Mouse (Mus musculus) right cerebral cortex, postnatal 10 days (tissue): ENCODE measurements around the gene Paxx.

Experiments used
- DNase-seq, 2 experiments: peaks; one replicate each; pipeline ENCODE4 v3.0.0; 2021; ENCODE audit warnings: low spot score in 2 of 2

Paxx gene

GRCm38 (mm10) chr2:25460551-25461309 lies at the start of gene Paxx:
Gene Paxx (minus strand): TSS chr2:25461094.
- DNase-seq, result peak; percentile 96 to 97

- DNase-seq, result no peak
These were observed 49.0 kb upstream of the Paxx start for GRCm38 (mm10) chr2:25509912-25510311.

DNA sequence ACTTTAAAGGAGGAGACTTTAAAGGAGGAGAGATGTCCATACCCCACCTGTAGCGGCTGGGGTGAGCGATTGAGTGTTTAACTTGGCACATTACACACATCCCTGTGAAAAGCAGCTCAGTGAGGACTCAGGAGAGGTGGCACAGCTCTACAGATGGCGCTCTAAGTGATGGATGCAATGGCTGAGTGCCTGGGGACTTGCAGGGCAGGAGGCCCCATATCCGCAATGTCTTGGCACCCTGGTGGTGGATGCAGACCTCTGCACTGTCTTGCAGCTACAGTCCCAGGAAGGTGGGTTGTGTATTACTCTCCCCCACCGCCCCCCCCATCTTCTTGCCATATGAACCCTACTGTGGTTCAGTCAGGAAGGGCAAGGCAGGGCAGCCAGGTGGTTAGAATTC lies 46.1 kb upstream of the Paxx start:
- DNase-seq, result no peak

GRCm38 (mm10) chr2:25505860-25506259 lies 45.0 kb upstream of the Paxx start:
- no peak for DNase-seq

- no peak for DNase-seq
These were observed 44.1 kb upstream of the Paxx start for GRCm38 (mm10) chr2:25505000-25505399.

DNA sequence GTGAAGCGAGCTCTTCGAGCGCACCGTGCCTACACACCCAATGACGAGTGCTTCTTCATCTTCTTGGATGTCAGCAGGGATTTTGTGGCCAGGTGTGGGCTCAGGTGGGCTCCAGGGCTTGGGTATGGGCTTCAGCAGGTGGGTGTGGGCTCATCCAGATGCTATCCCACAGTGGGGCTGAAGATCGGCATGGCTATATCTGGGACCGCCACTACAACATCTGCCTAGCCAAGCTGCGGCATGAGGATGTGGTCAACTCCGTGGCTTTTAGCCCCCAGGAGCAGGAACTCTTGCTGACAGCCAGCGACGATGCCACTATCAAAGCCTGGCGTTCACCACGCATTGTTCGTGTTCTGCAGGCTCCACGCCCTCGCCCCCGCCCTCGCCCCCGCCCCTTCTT lies 43.6 kb upstream of the Paxx start:
- DNase-seq, result no peak

DNA sequence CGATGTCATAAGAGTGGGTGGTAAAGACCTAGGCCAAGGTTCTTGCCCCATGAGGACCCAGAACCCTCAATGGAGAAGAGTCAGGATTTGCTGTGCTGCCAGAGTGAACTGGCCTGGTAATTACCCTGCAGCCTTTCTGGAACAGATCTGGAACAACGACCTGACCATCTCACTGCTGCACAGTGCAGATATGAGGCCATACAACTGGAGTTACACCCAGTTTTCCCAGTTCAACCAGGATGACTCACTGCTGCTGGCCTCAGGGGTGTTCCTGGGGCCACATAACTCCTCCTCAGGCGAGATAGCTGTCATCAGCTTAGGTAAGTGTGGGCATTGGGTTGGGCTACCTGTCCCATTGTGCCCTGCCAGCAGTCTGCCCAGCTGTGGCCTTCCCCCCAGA lies 41.8 kb upstream of the Paxx start:
- DNase-seq, result no peak

- peak; percentile 51 to 53 for DNase-seq
These were observed 40.9 kb upstream of the Paxx start, which contains the start of gene C8g for GRCm38 (mm10) chr2:25501593-25502486. Gene C8g (minus strand): TSS chr2:25501719.

GRCm38 (mm10) chr2:25500576-25501405 lies 39.9 kb upstream of the Paxx start, which contains the start of gene Fbxw5:
Gene Fbxw5 (plus strand): TSS chr2:25500750.
- peak; percentile 92 to 93 for DNase-seq

DNA sequence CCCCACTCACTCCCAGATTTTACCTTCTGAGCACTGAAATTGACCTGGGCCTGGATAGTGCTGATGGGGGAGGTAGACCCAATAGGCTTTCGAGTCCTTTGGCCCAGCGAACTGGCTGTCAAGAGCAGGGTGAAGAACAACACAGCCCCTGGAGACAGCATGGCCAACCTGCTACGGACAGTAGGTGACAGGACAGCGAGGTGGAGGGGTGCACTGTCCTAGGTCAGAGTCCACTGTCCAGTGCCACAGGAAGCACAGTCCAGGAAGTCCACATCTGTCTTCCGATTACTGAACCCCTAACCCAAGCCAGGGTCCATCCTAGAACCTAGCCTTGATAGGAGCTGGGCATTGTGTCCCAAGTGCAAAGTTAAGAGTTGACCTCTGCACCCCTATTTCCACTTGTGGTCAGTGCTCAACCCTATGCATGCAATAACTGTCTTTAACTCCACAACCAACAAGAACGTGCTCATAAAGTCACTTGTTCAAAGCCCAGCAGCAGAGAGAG lies 39.2 kb upstream of the Paxx start:
- DNase-seq, result peak; percentile 28 to 44

DNA sequence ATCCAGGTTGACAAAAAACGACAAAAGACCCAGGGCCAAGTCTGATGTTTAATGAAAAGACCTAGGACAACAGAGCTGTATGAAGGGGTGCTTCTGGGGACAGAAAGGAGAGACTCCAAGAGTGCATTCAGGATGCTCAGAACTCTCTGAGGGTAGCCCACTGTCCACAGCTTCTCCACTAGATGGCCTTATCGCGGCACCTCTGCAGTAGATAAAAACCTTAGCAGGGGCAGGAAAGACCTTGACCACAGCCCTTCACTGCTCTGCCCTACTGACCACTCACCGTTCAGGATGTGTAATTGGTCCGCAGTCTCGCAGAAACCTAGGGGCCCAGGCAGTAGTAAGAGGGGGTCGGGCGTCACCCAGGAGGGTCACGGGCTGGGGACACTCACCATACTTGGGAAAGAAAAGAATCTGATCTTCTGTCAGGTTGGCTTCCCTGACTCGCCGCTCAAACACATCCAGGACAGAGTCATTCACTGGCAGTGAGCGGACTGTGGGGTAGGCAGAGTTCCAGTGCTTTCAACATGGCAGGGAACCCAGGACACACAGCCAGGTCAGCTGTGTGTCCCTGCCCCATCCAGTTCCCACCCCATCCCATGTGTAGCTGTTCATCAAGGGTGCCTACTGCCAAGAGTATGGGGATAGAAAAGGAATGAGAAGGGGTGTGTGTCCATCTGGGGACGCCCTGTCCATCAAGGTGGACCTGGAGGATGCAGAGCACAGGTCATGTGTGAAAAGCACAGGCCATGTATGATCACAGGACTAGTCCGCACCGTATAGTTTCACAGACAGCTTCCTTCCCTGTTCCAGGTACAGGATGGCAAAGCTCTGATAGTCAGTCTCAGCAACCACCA lies 38.0 kb upstream of the Paxx start:
- peak in 1 of 2 experiments; percentile 33 for DNase-seq

DNA sequence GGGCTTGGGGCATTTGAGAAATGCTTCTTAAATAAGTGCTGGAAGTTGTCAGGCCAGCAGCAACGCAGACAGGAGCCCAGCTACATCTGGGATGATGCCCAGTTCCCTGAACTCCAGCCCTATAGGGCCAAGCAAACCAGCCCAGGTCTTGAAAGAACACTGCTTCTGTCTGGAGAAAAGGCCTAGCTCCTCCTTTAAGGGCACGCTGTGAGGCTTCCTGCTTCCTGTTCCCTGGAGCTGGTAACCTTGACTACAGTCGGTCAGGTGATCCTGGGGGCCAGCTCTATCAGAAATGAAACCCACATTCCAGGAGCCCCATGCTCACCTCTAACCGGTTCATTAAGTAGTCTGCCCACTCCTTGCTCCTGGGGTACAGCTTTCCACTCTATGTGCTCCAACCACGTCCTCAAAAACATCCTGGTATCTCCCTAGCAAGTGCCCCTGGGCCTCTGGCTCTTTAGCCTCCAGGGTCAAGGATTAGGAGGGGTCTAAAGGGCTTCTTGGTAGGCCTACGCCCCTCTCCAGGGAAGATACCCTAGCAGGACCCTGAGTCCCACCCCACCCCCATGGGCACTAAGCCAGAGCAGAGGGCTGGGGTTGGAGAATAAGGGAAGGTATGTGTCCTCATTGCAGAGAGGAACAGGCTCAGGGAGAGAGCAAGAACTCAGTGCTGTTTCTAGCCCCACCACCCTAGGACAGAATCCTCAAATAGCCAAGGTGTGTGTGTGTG lies 37.1 kb upstream of the Paxx start:
- DNase-seq, result no peak

DNA sequence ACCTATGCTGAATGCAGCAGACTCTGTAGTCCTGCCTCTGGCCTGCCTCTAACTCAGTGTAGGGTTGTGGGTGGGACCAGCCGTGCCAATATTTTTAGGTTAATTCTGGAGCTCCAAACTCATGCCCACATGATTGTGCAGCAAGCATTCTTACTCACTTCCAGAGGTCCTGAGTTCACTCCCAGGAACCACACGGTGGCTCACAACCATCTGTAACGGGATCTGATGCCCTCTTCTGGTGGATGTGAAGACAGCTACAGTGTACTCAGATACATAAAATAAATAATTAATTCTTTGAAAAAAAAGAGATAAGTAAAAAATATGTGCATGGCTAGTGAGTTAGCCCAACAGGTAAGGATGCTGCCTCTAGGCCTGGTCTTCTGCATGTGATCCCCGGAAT lies 35.6 kb upstream of the Paxx start:
- no peak for DNase-seq

DNA sequence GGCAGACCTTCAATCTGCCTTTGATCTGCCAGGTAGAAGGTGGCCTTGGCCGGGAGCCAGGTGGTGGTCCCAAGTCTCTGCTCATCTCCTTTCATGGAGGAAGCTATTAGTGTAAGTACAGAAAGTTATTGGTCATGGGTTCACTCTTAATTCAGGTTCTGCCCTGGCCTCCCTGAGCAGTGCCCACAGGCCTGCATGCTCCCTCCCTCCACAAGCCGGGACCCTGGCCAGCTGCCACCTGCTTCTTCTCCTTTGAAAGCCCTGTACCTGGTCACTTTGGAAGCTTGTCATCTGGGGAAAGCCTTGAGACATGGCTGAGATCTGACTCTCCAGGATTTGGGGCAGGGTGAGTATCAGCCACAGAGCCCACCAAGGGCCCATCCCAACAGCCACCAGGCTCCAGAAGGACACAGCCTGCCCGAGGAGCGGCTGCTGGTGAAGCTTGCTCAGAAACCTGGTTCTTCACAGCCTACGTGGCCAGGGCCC lies 32.6 kb upstream of the Paxx start, which contains the start of gene Lcn12:
Gene Lcn12 (minus strand): TSS at position 436 of the 486 bp plus-strand sequence.
- DNase-seq, result no peak

DNA sequence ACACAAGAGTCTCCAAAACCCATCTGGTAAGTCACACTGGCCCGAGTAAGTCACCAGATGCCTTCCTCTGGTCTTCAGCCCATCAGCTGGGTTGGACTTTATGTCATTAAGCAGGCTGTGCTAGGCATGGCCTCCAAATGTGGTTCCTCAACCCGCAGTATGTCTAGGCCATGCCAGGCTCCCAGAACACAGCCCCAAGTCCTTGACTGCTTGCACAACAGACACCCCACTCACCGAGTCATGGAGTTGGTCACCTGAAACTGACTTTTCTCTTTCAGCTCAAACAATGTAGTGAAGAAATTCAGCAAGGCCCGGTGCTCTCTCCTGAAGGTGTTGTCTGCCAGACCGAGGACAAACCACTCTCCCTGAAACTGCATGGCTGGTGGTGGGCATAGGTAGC lies 32.1 kb upstream of the Paxx start:
- no peak for DNase-seq

- no peak for DNase-seq
These were observed 27.8 kb upstream of the Paxx start for GRCm38 (mm10) chr2:25488671-25489068.

GRCm38 (mm10) chr2:25487965-25488670 lies 27.2 kb upstream of the Paxx start:
- DNase-seq, result no peak

GRCm38 (mm10) chr2:25484901-25485647 lies 24.2 kb upstream of the Paxx start:
- DNase-seq, result no peak
